Mouse (Mus musculus) c-Kit-positive CD71-positive TER-119-negative erythroid progenitor cells, embryonic 14.5 days (primary cell): ENCODE results near the gene Yipf6.
A peak's percentile ranks its signal among the peaks of the same experiment; 100 is the strongest.
"Not testable (repeated sequence)": the region's sequence is repeated elsewhere in the genome, so short reads cannot be mapped to it uniquely, and the experiment has no call there.

Experiments used
- DNase-seq: peaks from one replicate; pipeline ENCODE4 v3.0.0-alpha.2; 2013; ENCODE audit warnings: low read depth

The Yipf6 gene

DNA sequence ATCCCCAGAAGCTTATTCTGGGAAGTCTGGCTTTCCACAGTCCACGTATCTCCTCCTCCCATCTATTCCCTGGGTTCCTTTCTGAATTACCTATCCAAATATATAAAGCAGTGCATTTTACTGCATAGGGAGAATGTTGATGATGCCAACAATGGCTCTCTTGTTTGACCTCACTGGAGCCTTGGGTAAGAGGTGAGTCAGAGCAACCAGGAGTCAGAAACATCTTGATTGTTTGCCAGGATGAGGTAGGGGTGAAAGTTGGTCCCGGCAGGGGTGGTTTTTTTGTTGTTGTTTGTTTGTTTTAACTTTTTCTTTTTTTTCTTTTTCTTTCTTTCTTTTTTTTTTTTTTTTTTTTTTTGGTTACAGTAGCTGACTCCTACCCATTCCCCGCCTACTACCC, at the start of gene Yipf6:
Gene Yipf6 (plus strand): TSS at position 216 of the 400 bp plus-strand sequence.
- DNase-seq, result no peak

- no peak for DNase-seq
Measured at GRCm38 (mm10) chrX:98890072-98890405, 46.1 kb upstream of the Yipf6 start.

- no peak for DNase-seq
Measured at GRCm38 (mm10) chrX:98890406-98891116, 45.6 kb upstream of the Yipf6 start, which contains the start of gene Ophn1. TSS of gene Ophn1 (minus strand) at chrX:98891025.

DNA sequence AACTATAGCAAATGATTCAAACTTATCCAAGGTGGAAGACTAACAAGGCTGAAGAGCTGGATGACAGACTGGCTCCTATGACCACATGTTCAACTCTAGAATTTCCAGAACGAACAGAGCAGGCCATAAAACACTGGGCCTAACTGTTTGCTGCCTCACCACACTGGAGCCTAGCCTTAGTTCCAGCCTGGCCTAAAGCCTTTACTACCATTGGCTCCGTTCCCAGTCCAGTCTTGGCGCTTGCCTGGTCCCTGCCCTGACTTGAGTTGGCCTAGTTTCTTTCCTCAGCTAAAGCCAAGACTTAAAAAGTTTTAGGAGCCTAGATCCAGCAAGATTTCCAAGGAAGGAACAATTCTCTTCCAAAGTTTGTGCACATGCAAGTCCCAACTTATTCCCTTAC, 37.8 kb upstream of the Yipf6 start:
- DNase-seq, result no peak

- no peak for DNase-seq
Measured at GRCm38 (mm10) chrX:98904226-98904625, 31.9 kb upstream of the Yipf6 start.

DNA sequence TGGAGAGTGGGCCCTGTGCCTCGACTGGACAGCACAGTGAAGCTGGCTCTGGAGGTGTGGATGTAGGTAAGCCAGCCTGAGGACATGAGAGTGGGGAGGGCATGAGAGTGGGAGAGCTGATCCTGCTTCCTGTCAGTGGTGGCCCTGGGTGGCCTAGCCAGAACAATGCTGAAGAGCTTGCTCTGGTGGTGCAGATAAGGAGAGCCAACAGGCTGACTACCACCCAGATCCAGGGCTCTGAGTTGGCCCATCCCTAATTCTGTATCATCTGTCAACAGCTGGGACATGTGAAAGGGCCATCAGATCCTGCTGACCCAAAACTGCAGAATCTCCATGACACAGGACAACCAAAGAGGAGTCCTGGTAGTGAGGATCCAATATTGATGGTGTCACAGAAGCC, 27.2 kb upstream of the Yipf6 start:
- peak; percentile 11 for DNase-seq

- DNase-seq, result peak; percentile 28
Measured at GRCm38 (mm10) chrX:98919423-98919822, 16.7 kb upstream of the Yipf6 start.

- peak; percentile 70 for DNase-seq
Measured at GRCm38 (mm10) chrX:98936707-98937554, 815 bp downstream of the Yipf6 start.

- peak; percentile 78 for DNase-seq
Measured at GRCm38 (mm10) chrX:98937555-98938294, 1.6 kb downstream of the Yipf6 start.

GRCm38 (mm10) chrX:98953941-98954340, 17.8 kb downstream of the Yipf6 start:
- DNase-seq, result peak; percentile 33

- peak; percentile 16 for DNase-seq
Measured at GRCm38 (mm10) chrX:98958287-98958686, 22.2 kb downstream of the Yipf6 start.

DNA sequence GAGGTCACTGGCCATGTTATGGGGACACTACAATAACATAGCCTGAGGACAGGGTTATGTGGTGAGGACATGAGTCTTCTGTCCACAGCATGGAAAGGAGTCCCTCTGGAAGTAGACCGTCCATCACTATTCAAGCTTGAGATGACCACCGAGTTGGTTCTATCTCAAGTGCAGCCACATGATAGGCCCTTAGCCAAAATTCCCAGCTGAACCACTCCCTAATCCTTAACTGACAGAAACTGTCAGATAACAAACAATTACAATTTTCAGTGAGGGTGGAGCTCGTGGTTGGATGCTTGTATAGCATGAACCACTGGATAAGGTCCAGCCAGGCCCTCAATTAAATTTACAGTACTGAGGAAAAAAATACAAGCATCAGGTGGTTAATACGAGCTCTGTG, 22.9 kb downstream of the Yipf6 start:
- peak; percentile 13 for DNase-seq

DNA sequence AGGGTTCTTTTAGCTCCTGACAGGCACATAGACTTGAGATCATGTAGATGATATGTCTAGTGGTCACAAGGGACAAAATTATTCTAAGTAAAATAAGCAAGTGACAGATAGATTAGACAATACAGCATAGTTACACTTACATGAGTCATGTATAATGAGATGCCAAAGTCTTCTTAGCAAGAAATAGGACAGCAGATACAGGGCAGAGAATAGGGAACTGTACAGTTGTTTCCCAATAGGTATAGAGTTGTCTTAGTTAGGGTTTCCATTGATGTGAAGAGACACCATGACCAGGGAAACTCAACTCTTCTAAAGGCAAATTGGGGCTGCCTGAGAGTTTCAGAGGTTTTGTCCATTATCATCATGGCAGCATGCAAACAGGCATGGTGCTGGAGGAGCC, 27.6 kb downstream of the Yipf6 start:
- no peak for DNase-seq

GRCm38 (mm10) chrX:98964513-98964912, 28.4 kb downstream of the Yipf6 start:
- no peak for DNase-seq

DNA sequence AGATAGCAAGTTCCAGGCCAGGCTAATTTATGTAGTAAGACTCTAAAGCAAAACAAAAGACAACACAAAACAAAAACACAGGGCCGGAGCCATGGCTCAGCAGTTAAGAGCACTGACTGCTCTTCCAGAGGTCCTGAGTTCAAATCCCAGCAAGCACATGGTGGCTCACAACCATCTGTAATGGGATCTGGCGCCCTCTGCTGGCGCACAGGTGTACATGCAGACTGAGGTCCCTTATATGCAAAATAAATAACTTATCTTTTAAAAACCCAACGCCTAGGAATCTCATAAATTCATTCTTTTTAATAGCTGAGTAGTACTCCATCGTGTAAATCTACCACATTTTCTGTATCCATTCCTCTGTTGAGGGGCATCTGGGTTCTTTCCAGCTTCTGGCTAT, 50.5 kb downstream of the Yipf6 start:
- not testable (repeated sequence) for DNase-seq

DNA sequence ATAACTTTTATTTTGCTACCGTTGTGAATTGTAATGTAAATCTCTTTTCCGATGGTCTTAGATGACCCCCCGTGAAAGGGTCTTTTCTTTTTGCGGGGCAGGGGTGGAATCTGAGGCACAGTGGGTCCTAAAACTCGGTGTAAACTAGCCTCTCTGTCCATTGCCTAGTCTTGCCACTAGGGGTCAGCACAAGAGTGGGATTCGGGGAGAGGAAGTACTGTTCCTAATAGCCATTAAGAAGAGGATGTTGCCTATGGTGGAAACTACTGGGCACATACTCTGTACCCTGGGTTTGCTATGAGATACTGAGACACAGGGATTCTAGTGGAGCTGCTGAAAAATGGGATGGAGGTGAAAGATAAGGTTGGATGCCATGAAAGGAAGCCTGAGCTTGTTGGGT, 53.5 kb downstream of the Yipf6 start:
- peak; percentile 9 for DNase-seq
